Mouse (Mus musculus): Measurements from ENCODE around the gene Npnt.

The Npnt gene

GRCm38 (mm10) chr3:132949791-132950528 lies at the start of gene Npnt:
Gene Npnt, minus strand, starts transcription at chr3:132950291.
- DNase-seq (ENCODE audit: low read depth, low spot score) = peak; percentile 52

GRCm38 (mm10) chr3:132996299-132996698 lies 46.2 kb upstream of the Npnt start:
- no peak for DNase-seq (ENCODE audit: low read depth, low spot score)

GRCm38 (mm10) chr3:132995904-132996267 lies 45.8 kb upstream of the Npnt start:
- no peak for DNase-seq (ENCODE audit: low read depth, low spot score)

- no peak for DNase-seq (ENCODE audit: low read depth, low spot score)
Measured at GRCm38 (mm10) chr3:132995172-132995903, 45.2 kb upstream of the Npnt start.

GRCm38 (mm10) chr3:132986188-132986587 lies 36.1 kb upstream of the Npnt start:
- DNase-seq (ENCODE audit: low read depth, low spot score) = no peak

- peak; percentile 23 for DNase-seq (ENCODE audit: low read depth, low spot score)
Measured at GRCm38 (mm10) chr3:132983845-132984485, 33.9 kb upstream of the Npnt start.

GRCm38 (mm10) chr3:132981968-132982367 lies 31.9 kb upstream of the Npnt start:
- DNase-seq (ENCODE audit: low read depth, low spot score) = no peak

- no peak for DNase-seq (ENCODE audit: low read depth, low spot score)
Measured at GRCm38 (mm10) chr3:132979781-132980461, 29.8 kb upstream of the Npnt start.

GRCm38 (mm10) chr3:132966255-132966654 lies 16.2 kb upstream of the Npnt start:
- no peak for DNase-seq (ENCODE audit: low read depth, low spot score)

GRCm38 (mm10) chr3:132964715-132965507 lies 14.8 kb upstream of the Npnt start:
- DNase-seq (ENCODE audit: low read depth, low spot score) = no peak

- no peak for DNase-seq (ENCODE audit: low read depth, low spot score)
Measured at GRCm38 (mm10) chr3:132962631-132963361, 12.7 kb upstream of the Npnt start.

- no peak for DNase-seq (ENCODE audit: low read depth, low spot score)
Measured at GRCm38 (mm10) chr3:132950529-132950880, 414 bp upstream of the Npnt start.

- DNase-seq (ENCODE audit: low read depth, low spot score) = peak; percentile 28
Measured at GRCm38 (mm10) chr3:132949380-132949790, 706 bp downstream of the Npnt start.

- DNase-seq (ENCODE audit: low read depth, low spot score) = no peak
Measured at GRCm38 (mm10) chr3:132948298-132948795, 1.7 kb downstream of the Npnt start.

- DNase-seq (ENCODE audit: low read depth, low spot score) = no peak
Measured at GRCm38 (mm10) chr3:132946086-132946485, 4.0 kb downstream of the Npnt start.

- no peak for DNase-seq (ENCODE audit: low read depth, low spot score)
Measured at GRCm38 (mm10) chr3:132945669-132946068, 4.4 kb downstream of the Npnt start.

- peak; percentile 25 for DNase-seq (ENCODE audit: low read depth, low spot score)
Measured at GRCm38 (mm10) chr3:132944609-132945008, 5.5 kb downstream of the Npnt start.

- DNase-seq (ENCODE audit: low read depth, low spot score) = peak; percentile 23
Measured at GRCm38 (mm10) chr3:132944193-132944592, 5.9 kb downstream of the Npnt start.

GRCm38 (mm10) chr3:132942778-132943177 lies 7.3 kb downstream of the Npnt start:
- no peak for DNase-seq (ENCODE audit: low read depth, low spot score)
